Mouse (Mus musculus) kidney, adult 10 weeks (tissue): ENCODE data around the gene Gata5. TPM values are rescaled to one million over a fixed set of nuclear protein-coding genes. Genes with fewer than 3 reads are reported as not detected.

Experiments
- polyA plus RNA-seq: library from polyadenylated mRNA; stranded (reverse); fragments of 350-450 nt; fragmentation: Illumina TruSeq; extraction: RNeasy Lipid Tissue Mini Kit (QIAGEN cat#74804); gene quantifications from one replicate; pipeline ENCODE4 v1.2.3, GENCODE M21; 2014; ENCODE audit warnings: low read depth, low replicate concordance

Gata5 gene
- polyA plus RNA-seq, result 0.36 TPM

DNA sequence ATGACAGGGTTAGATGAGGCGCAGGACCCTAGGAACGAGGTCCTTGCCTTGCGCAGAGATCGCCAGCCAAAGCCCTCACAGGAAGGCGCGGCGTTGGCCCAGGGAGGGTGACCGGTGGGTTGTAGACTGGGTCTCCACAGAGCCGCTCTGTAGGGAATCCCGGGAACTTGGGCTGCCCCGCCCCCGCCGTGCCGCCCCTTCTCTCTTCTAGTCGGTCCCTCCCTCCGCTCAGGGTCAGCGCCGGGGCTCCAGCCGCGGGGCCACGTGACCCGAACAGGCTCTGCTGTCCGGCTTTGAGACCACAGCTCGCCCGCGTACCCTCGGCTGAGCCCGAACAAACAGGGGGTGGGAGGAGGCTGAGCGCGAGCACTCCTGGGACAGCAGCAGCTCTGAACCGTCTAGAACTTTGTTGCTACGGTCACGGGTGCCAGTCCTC is at the start of gene Gata5:
TSS of gene Gata5 (minus strand) at position 149 of the 436 bp plus-strand sequence.

DNA sequence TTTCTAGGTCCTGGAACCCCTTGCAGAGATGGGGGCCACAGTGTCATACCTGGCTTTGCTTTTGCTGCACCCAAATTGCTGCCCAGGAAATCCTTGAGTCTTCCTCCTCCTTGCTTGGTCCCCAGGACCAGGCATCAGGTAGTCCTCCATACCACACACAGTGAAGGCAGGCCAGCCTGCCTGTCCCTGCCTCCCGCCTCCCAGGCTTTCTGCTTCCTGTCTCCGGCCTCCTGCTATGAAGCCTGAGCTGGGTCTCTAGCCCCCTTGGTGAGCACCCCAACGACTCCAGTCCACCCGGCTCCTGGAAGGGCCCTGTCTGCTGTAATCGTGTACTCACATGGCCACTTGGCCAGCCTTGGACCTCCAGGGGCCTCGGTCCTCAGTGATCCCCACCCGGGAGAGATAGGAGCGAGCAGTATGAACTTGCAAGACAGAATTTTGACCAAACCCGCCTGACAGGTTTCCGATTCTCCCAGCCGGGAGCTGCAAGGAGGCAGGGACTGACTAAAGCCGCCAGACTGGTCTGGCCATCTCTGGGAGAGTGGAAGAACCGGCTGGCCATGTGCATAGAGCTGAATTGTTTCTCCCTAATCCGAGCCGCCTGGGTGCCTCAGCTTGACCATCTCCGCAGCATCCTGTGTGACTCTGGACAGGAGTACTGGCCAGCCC is 44.9 kb downstream of the Gata5 start, which contains the start of gene Rbbp8nl:
TSS of gene Rbbp8nl (minus strand) at position 440 of the 669 bp plus-strand sequence.

Other genes starting within 250 kb of the Gata5 start
- not detected for gene Hrh3, start 230.2 kb downstream of the Gata5 start, polyA plus RNA-seq
- gene Osbpl2, start 215.4 kb downstream of the Gata5 start, polyA plus RNA-seq, result 58.9 TPM
- gene Adrm1, start 163.2 kb downstream of the Gata5 start, polyA plus RNA-seq, result 17.1 TPM
- 2.7 TPM for gene Lama5, start 108.8 kb downstream of the Gata5 start, polyA plus RNA-seq
- 125 TPM for gene Rps21, start 77.3 kb downstream of the Gata5 start, polyA plus RNA-seq
- 6.5 TPM for gene Cables2, start 61.2 kb downstream of the Gata5 start, polyA plus RNA-seq
- gene Rbbp8nl, start 44.8 kb downstream of the Gata5 start, polyA plus RNA-seq, result not detected
- 3.8 TPM for gene Slco4a1, start 121.5 kb upstream of the Gata5 start, polyA plus RNA-seq
- not detected for gene Ntsr1, start 165.3 kb upstream of the Gata5 start, polyA plus RNA-seq
- 9.7 TPM for gene Mrgbp, start 246.6 kb upstream of the Gata5 start, polyA plus RNA-seq